Mouse (Mus musculus) frontal cortex, postnatal 36 days (tissue): Measurements from ENCODE around the gene D630039A03Rik.

Experiments
- DNase-seq, 2 experiments: peaks; one replicate each; pipeline ENCODE4 v3.0.0; 2022; ENCODE audit warnings: low spot score in 2 of 2

D630039A03Rik gene

GRCm38 (mm10) chr4:57916201-57916661 is at the start of gene D630039A03Rik:
Gene D630039A03Rik (minus strand): TSS chr4:57916297.
- no peak for DNase-seq

GRCm38 (mm10) chr4:57965516-57965915 is 49.4 kb upstream of the D630039A03Rik start:
- DNase-seq: no peak

- no peak for DNase-seq
Observed at GRCm38 (mm10) chr4:57964143-57964542, 48.0 kb upstream of the D630039A03Rik start.

- no peak for DNase-seq
Observed at GRCm38 (mm10) chr4:57959056-57959455, 43.0 kb upstream of the D630039A03Rik start.

GRCm38 (mm10) chr4:57958098-57958497 is 42.0 kb upstream of the D630039A03Rik start:
- no peak for DNase-seq

GRCm38 (mm10) chr4:57957200-57958085 is 41.3 kb upstream of the D630039A03Rik start:
- peak in 1 of 2 experiments; percentile 11 for DNase-seq

GRCm38 (mm10) chr4:57956029-57956960 is 40.2 kb upstream of the D630039A03Rik start, which contains the start of gene Txn1:
Gene Txn1 (minus strand): TSS chr4:57956411.
- DNase-seq: peak; percentile 92 to 94

- peak; percentile 53 to 65 for DNase-seq
Observed at GRCm38 (mm10) chr4:57955544-57955958, 39.5 kb upstream of the D630039A03Rik start.

GRCm38 (mm10) chr4:57954991-57955390 is 38.9 kb upstream of the D630039A03Rik start:
- no peak for DNase-seq

GRCm38 (mm10) chr4:57954580-57954979 is 38.5 kb upstream of the D630039A03Rik start:
- no peak for DNase-seq

- DNase-seq: no peak
Observed at GRCm38 (mm10) chr4:57953796-57954195, 37.7 kb upstream of the D630039A03Rik start.

GRCm38 (mm10) chr4:57952891-57953290 is 36.8 kb upstream of the D630039A03Rik start:
- no peak for DNase-seq

GRCm38 (mm10) chr4:57952416-57952815 is 36.3 kb upstream of the D630039A03Rik start:
- no peak for DNase-seq

- DNase-seq: no peak
Observed at GRCm38 (mm10) chr4:57949866-57950265, 33.8 kb upstream of the D630039A03Rik start.

- DNase-seq: no peak
Observed at GRCm38 (mm10) chr4:57947476-57947875, 31.4 kb upstream of the D630039A03Rik start.

- DNase-seq: no peak
Observed at GRCm38 (mm10) chr4:57947036-57947435, 30.9 kb upstream of the D630039A03Rik start.

- DNase-seq: no peak
Observed at GRCm38 (mm10) chr4:57942892-57943291, 26.8 kb upstream of the D630039A03Rik start.

GRCm38 (mm10) chr4:57940631-57941030 is 24.5 kb upstream of the D630039A03Rik start:
- no peak for DNase-seq

- DNase-seq: no peak
Observed at GRCm38 (mm10) chr4:57937292-57937691, 21.2 kb upstream of the D630039A03Rik start.

GRCm38 (mm10) chr4:57934181-57934580 is 18.1 kb upstream of the D630039A03Rik start:
- no peak for DNase-seq

GRCm38 (mm10) chr4:57930559-57931170 is 14.6 kb upstream of the D630039A03Rik start:
- DNase-seq: no peak
